Mouse (Mus musculus) neural tube, embryonic 15.5 days (tissue): ENCODE measurements at regions not wholly inside any gene's neighbourhood (a gene's known extent, or its start where the extent isn't known, plus 50 kb on each side); places are given as distances from the start of the nearest gene placed in this dataset.

Experiments
- ATAC-seq: fragments of 200-750 bp; cut with Nextera tagmentation; 2 replicates; pipeline ENCODE4 v1.8.0; 2017; ENCODE audit warnings: mild to moderate bottlenecking, moderate TSS enrichment, moderate library complexity; ENCODE audit not compliant: low FRiP score
- H3K27ac ChIP-seq: fragments of 300-500 bp; sonication (generic); replicated peaks from 2 replicates; pipeline ENCODE4 v1.5.1; 2015; ENCODE audit warnings: mild to moderate bottlenecking, inconsistent platforms
- H3K27me3 ChIP-seq: fragments of 300-500 bp; sonication (generic); replicated peaks from 2 replicates; pipeline ENCODE4 v1.6.1; 2015; ENCODE audit warnings: inconsistent platforms
- H3K36me3 ChIP-seq: fragments of 300-500 bp; sonication (generic); 2 replicates; pipeline ENCODE4 v1.6.1; 2015; ENCODE audit warnings: inconsistent platforms
- H3K4me1 ChIP-seq: fragments of 300-500 bp; sonication (generic); 2 replicates; pipeline ENCODE4 v1.6.1; 2015; ENCODE audit warnings: inconsistent platforms
- H3K4me2 ChIP-seq: fragments of 300-500 bp; sonication (generic); 2 replicates; pipeline ENCODE4 v1.6.1; 2015; ENCODE audit warnings: inconsistent platforms, mild to moderate bottlenecking, moderate library complexity
- H3K4me3 ChIP-seq: fragments of 300-500 bp; sonication (generic); replicated peaks from 2 replicates; pipeline ENCODE4 v1.5.1; 2015; ENCODE audit warnings: mild to moderate bottlenecking, inconsistent platforms
- H3K9ac ChIP-seq: fragments of 300-500 bp; sonication (generic); replicated peaks from 2 replicates; pipeline ENCODE4 v1.6.1; 2015; ENCODE audit warnings: mild to moderate bottlenecking, inconsistent platforms
- H3K9me3 ChIP-seq: fragments of 300-500 bp; sonication (generic); replicated peaks from 2 replicates; pipeline ENCODE4 v1.6.1; 2016; ENCODE audit warnings: inconsistent platforms
- WGBS: fragments of 180-500 bp; shearing (Covaris S2); methylation state at CpG from one replicate; pipeline ENCODE4 v1.1.7; 2015; ENCODE audit warnings: mixed read lengths; 5-methylcytosine and 5-hydroxymethylcytosine counted together

DNA sequence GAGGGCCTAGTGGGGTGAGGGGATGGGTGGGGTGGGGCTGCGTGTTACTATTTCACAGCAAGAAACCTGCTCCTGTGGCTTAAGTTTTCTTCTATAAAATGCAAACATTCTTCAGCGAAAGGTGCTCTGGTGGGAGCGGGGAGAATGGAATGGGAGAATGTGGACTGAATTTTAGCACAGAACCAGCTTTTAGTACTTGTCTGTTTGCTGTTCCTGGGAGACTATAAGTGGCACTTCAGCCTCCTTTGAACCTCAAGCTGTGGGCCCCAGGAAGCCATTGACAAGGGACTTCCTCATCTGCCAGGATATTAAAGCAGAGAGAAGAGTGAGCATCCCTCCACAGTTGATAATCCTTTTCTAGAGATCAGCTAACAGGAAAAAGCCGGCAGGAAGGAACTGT is 580.2 kb downstream of the Zfp706 start:
- no peak overlapping the region for H3K4me2 ChIP-seq
- no peak overlapping the region for H3K4me3 ChIP-seq
- H3K4me1 ChIP-seq: no peaks in the 10 kb centered on the region
- H3K27ac ChIP-seq: no peak overlapping the region
- WGBS: 65% methylated on average over 4 of the region's 4 CpGs
- no peak for ATAC-seq
- no peak overlapping the region for H3K9ac ChIP-seq
- no peaks in the 10 kb centered on the region for H3K36me3 ChIP-seq
- no peaks in the 10 kb centered on the region for H3K27me3 ChIP-seq
- H3K9me3 ChIP-seq: no peaks in the 10 kb centered on the region

- Histone ChIP-seq H3K27ac (no peak overlapping the region), H3K27me3 (no peaks in the 10 kb centered on the region), H3K36me3 (no peaks in the 10 kb centered on the region), H3K9ac (no peak overlapping the region), H3K9me3 (no peaks in the 10 kb centered on the region), H3K4me1 (no peaks in the 10 kb centered on the region), H3K4me2 (no peak overlapping the region), H3K4me3 (no peak overlapping the region)
- WGBS: 85% methylated on average over 8 of the region's 8 CpGs
- ATAC-seq: no peak
Measured at GRCm38 (mm10) chr15:36425902-36426301, 581.7 kb downstream of the Zfp706 start.

- WGBS: 92% methylated on average over 8 of the region's 8 CpGs
- no peaks in the 10 kb centered on the region for H3K27me3 ChIP-seq
- ATAC-seq: no peak
- H3K4me2 ChIP-seq: no peak overlapping the region
- H3K9me3 ChIP-seq: no peaks in the 10 kb centered on the region
- H3K4me1 ChIP-seq: no peaks in the 10 kb centered on the region
- H3K27ac ChIP-seq: no peak overlapping the region
- H3K4me3 ChIP-seq: no peak overlapping the region
- no peak overlapping the region for H3K9ac ChIP-seq
- no peaks in the 10 kb centered on the region for H3K36me3 ChIP-seq
Measured at GRCm38 (mm10) chr15:36424047-36424446, 583.5 kb downstream of the Zfp706 start.

- H3K4me2 ChIP-seq: no peak overlapping the region
- ATAC-seq: no peak
- H3K4me1 ChIP-seq: no peaks in the 10 kb centered on the region
- H3K9me3 ChIP-seq: no peaks in the 10 kb centered on the region
- H3K9ac ChIP-seq: no peak overlapping the region
- no peaks in the 10 kb centered on the region for H3K36me3 ChIP-seq
- H3K27ac ChIP-seq: no peak overlapping the region
- 79% methylated on average over 3 of the region's 3 CpGs for WGBS
- no peaks in the 10 kb centered on the region for H3K27me3 ChIP-seq
- no peak overlapping the region for H3K4me3 ChIP-seq
Measured at GRCm38 (mm10) chr15:36422781-36423180, 584.8 kb downstream of the Zfp706 start.

- H3K9ac ChIP-seq: no peak overlapping the region
- ATAC-seq: no peak
- WGBS: 86% methylated on average over 7 of the region's 7 CpGs
- no peak overlapping the region for H3K4me2 ChIP-seq
- no peaks in the 10 kb centered on the region for H3K4me1 ChIP-seq
- H3K36me3 ChIP-seq: no peaks in the 10 kb centered on the region
- no peak overlapping the region for H3K4me3 ChIP-seq
- no peak overlapping the region for H3K27ac ChIP-seq
- no peaks in the 10 kb centered on the region for H3K27me3 ChIP-seq
- no peaks in the 10 kb centered on the region for H3K9me3 ChIP-seq
Measured at GRCm38 (mm10) chr15:36419943-36420480, 587.6 kb downstream of the Zfp706 start.

GRCm38 (mm10) chr15:36417426-36417825 is 590.1 kb downstream of the Zfp706 start:
- Histone ChIP-seq H3K4me1 (no peaks in the 10 kb centered on the region), H3K4me2 (no peak overlapping the region), H3K36me3 (no peaks in the 10 kb centered on the region), H3K9ac (no peak overlapping the region), H3K27ac (no peak overlapping the region), H3K9me3 (no peaks in the 10 kb centered on the region), H3K27me3 (no peaks in the 10 kb centered on the region), H3K4me3 (no peak overlapping the region)
- no peak for ATAC-seq
- 76% methylated on average over 3 of the region's 3 CpGs for WGBS

- no peak overlapping the region for H3K4me3 ChIP-seq
- 82% methylated on average over 5 of the region's 5 CpGs for whole genome bisulfite sequencing
- no peak for ATAC-seq
Measured at GRCm38 (mm10) chr15:36415552-36416249, 591.9 kb downstream of the Zfp706 start.

DNA sequence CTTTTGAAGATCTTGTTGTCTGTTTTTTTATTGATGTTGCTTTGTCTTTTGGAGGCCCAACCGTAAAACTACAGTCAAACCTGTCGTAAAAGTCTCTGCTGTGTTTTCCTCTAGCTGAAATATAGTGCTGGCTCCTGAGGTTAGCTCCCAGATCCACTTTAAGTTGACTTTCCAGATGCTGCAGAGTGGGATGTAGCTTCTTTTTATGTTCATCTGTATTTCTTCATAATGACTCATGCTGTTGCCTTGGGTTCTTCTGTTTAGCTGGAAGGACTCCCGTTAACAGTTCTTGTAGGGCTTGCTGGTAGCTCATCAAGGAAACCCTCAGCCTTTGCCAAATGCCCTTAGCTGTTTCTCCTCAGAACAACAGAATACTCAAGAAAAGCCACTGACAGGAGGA is 595.6 kb downstream of the Zfp706 start:
- Histone ChIP-seq H3K27ac (no peak overlapping the region), H3K4me1 (no peaks in the 10 kb centered on the region), H3K4me2 (no peak overlapping the region), H3K4me3 (no peak overlapping the region), H3K36me3 (no peaks in the 10 kb centered on the region), H3K9me3 (no peaks in the 10 kb centered on the region), H3K9ac (no peak overlapping the region), H3K27me3 (no peaks in the 10 kb centered on the region)
- ATAC-seq: no peak
- 56% methylated on average over 3 of the region's 3 CpGs for WGBS

More at GRCm38 (mm10) chr15:36415552-36416249, 591.9 kb downstream of the Zfp706 start:
- no peak overlapping the region for H3K27ac ChIP-seq
- H3K9me3 ChIP-seq: no peaks in the 10 kb centered on the region
- no peak overlapping the region for H3K4me2 ChIP-seq
- no peaks in the 10 kb centered on the region for H3K36me3 ChIP-seq
- no peaks in the 10 kb centered on the region for H3K4me1 ChIP-seq
- H3K9ac ChIP-seq: no peak overlapping the region
- no peaks in the 10 kb centered on the region for H3K27me3 ChIP-seq

DNA sequence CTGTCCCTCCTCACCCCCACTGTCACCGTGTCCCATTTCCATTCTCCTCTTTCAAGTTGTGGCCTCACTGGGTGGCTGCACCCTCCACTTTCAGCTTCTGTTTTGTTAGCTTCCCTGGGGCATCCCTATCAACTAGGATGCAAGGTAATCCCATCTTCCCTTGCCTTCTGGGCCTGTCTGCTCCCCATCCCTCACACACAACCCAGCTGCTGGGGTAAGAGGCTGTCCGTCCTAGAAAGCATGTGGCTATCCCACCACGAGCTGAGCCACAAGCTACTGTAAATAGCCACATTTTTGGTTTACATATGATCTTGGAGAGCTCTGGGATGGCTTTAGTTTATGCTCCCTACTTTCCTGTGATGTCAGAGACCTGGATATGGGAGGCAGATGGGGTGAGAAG is 602.1 kb downstream of the Zfp706 start:
- Histone ChIP-seq H3K9ac (no peak overlapping the region), H3K27ac (no peak overlapping the region), H3K9me3 (no peaks in the 10 kb centered on the region), H3K27me3 (no peaks in the 10 kb centered on the region), H3K36me3 (no peaks in the 10 kb centered on the region), H3K4me1 (peaks cover 3% of the 10 kb centered on the region), H3K4me3 (no peak overlapping the region), H3K4me2 (no peak overlapping the region)
- WGBS: 79% methylated on average over 3 of the region's 3 CpGs
- no peak for ATAC-seq

DNA sequence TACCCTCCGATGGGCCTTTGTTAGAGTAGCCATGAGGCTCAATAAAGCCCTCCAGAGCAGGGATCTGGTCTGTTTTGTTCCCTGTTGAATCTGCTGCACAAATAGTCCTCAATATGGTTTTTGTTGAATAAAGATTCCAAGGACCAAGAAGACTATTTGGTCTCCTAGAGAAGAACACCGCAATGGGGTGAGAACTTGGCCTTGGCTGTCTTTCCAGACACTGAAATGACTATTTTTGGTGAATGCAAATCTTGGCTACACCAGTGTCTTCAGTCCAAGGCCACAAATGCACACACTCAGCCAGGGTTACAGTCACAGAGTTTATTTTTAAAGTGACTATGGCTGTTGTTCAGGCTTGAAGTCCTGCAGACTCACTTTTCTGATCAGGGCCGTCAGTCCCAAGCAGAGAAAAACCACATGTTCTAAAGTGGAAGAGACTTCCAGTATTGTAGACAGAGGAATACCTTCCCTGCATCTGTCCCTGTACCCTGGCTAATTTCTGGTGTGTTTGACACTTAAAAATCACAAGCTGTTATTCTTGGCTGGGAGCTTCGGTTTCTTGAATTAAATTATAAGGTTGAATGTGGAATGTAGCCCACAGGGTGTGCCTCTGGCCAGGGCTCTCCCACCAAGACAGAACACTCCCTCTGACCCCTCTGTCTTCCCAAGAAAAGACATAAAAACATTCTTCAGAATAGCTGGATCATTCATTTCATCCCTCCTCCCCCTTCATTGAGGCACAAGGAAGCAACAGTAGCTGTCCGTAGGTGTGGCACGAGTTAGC is 604.0 kb downstream of the Zfp706 start:
- H3K27ac ChIP-seq: no peak overlapping the region
- 85% methylated on average over 6 of the region's 6 CpGs for WGBS
- no peaks in the 10 kb centered on the region for H3K9me3 ChIP-seq
- no peak overlapping the region for H3K4me3 ChIP-seq
- no peaks in the 10 kb centered on the region for H3K27me3 ChIP-seq
- H3K4me2 ChIP-seq: no peak overlapping the region
- H3K36me3 ChIP-seq: no peaks in the 10 kb centered on the region
- H3K9ac ChIP-seq: no peak overlapping the region
- H3K4me1 ChIP-seq: peaks cover 19% of the 10 kb centered on the region
- ATAC-seq: no peak

DNA sequence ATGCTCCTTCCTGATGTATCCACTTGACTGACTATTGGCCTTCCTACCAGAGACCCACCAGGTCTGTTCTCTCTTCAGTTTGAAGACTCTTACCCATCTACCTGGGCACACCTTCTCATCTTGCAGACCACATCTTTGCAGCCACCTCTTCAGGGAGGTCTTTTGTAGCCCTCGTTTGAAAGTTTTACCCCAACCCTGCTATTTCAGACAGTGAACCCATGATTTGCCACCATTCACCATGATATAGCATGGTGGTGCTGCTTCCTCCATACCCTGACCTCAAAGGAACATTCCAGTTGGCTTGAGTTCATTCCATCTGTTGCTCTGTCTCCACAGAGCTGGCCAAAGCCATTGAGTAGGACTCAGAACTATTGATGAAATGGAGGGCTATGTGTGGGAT is 605.5 kb downstream of the Zfp706 start:
- Histone ChIP-seq H3K27me3 (no peaks in the 10 kb centered on the region), H3K36me3 (no peaks in the 10 kb centered on the region), H3K4me3 (no peak overlapping the region), H3K9me3 (no peaks in the 10 kb centered on the region), H3K9ac (no peak overlapping the region), H3K4me1 (peaks cover 21% of the 10 kb centered on the region), H3K27ac (no peak overlapping the region), H3K4me2 (no peak overlapping the region)
- WGBS: 100% methylated on average over 1 of the region's 1 CpGs
- ATAC-seq: no peak

- Histone ChIP-seq H3K4me1 (peaks cover 21% of the 10 kb centered on the region), H3K9ac (no peak overlapping the region), H3K27ac (no peak overlapping the region), H3K36me3 (no peaks in the 10 kb centered on the region), H3K4me3 (no peak overlapping the region), H3K4me2 (no peak overlapping the region), H3K9me3 (no peaks in the 10 kb centered on the region), H3K27me3 (no peaks in the 10 kb centered on the region)
- WGBS: 32% methylated on average over 9 of the region's 9 CpGs
- no peak for ATAC-seq
Measured at GRCm38 (mm10) chr15:36400311-36400840, 607.2 kb downstream of the Zfp706 start.
